Mouse (Mus musculus): ENCODE results near the gene Lif. TPM values are rescaled to one million over a fixed set of nuclear protein-coding genes. Genes with fewer than 3 reads are reported as not detected.
A peak's percentile ranks its signal among the peaks of the same experiment; 100 is the strongest.

Gene Lif
- under 1 TPM; 0.17 to 0.55 TPM for total RNA-seq (2021)

DNA sequence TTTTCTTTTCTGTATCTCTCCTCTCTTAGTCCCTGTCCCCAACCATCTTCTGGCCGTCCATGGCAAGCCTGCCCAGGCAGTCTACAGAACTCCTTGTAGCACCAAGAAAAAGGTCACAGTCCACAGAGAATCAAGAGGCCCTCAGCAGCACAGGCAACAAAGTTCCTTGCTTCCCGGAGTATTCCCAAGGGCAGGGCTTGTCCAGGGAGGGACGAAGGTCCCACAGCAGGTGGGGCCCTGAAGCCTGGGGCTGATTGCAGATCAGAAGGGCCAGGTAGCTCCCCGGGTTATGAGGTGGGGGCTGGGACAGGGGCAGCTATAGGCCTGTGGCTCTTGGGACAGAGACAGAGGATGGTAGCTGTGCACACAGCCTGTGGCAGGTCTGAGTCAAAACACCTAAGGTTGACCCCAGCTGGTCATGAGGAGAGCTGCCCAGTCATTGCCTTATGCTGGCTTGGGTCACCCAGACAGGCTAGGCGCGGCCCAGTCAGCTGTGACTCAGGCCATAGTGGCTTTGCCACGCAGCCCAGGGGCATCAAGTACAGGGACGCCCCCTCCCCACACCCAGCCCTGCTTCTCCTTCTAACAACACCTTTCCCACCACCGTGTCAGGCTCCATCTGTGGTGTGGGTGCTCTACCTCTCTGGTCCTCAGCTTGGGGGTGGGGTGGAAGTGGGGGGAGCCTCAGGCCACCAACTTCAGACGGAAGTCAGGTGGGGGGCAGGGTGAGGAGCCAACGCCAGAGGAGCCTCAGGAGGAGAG lies at the start of gene Lif:
Gene Lif, plus strand, starts transcription at position 712 of the 762 bp plus-strand sequence.
- intact Hi-C loops (cut with DNase I) = loop anchor here (5.0 kb wide), 1 partner anchor 70 kb away; no protein-coding TSS in a partner anchor
- no peak for DNase-seq (ENCODE audit: low spot score)

GRCm38 (mm10) chr11:4207655-4208054 lies 49.7 kb upstream of the Lif start:
- no peak for DNase-seq (ENCODE audit: low spot score)
- intact Hi-C loops (cut with DNase I) = no loop called here

- intact Hi-C loops (cut with DNase I) = no loop called here
- no peak for DNase-seq (ENCODE audit: low spot score)
Observed at GRCm38 (mm10) chr11:4209556-4209955, 47.8 kb upstream of the Lif start.

GRCm38 (mm10) chr11:4210786-4211185 lies 46.6 kb upstream of the Lif start:
- intact Hi-C loops (cut with DNase I) = loop anchor here (10.0 kb wide), 1 partner anchor 46 kb away; the partner anchor contains the start of genes Ccdc157 and Sf3a1
- DNase-seq (ENCODE audit: low spot score) = no peak

GRCm38 (mm10) chr11:4213107-4213506 lies 44.2 kb upstream of the Lif start:
- intact Hi-C loops (cut with DNase I) = loop anchor here (10.0 kb wide), 1 partner anchor 48 kb away; the partner anchor contains the start of genes Ccdc157 and Sf3a1
- no peak for DNase-seq (ENCODE audit: low spot score)

- DNase-seq (ENCODE audit: low spot score) = no peak
- intact Hi-C loops (cut with DNase I) = loop anchor here (10.0 kb wide), 1 partner anchor 50 kb away; the partner anchor contains the start of genes Ccdc157 and Sf3a1
Observed at GRCm38 (mm10) chr11:4214572-4214971, 42.8 kb upstream of the Lif start.

GRCm38 (mm10) chr11:4215061-4215460 lies 42.3 kb upstream of the Lif start:
- intact Hi-C loops (cut with DNase I) = loop anchor here (10.0 kb wide), 1 partner anchor 50 kb away; the partner anchor contains the start of genes Ccdc157 and Sf3a1
- DNase-seq (ENCODE audit: low spot score) = no peak

- DNase-seq (ENCODE audit: low spot score) = peak; percentile 78
- intact Hi-C loops (cut with DNase I) = loop anchor here (10.0 kb wide), 1 partner anchor 52 kb away; the partner anchor contains the start of genes Ccdc157 and Sf3a1
Observed at GRCm38 (mm10) chr11:4216248-4217000, 40.9 kb upstream of the Lif start.

DNA sequence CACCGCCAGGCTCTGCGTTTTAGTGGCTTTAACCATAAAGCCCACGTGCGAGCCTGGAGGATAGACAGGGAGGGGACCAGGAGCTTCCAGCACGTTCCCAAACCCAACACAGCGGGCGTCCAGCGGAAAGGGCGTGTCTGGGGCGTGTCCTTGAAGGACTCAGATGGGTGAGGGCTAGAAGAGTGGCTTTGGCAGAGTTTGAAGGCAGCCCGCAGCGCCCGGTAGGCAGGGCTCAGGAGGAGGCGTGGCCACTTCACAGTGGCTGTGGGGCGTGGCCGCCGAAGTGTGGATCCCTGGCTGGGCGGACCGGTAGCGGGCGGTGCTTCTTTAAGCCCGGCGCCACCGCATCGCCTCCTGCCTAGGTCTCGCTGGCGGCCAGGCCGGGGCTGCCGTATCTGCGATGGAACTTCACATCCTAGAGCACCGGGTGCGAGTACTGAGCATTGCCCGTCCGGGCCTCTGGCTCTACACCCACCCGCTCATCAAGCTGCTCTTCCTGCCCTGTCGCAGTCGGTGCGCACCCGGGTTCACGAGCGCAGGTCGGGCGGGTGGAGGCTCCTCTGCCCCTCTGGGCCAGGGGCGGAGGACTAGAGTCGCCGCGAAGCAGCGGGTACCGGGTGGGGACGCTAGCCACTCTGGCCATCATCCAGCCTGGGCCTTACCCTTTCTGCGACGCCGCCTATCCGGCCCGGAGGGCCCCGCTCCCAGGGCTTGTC lies 39.3 kb upstream of the Lif start, which contains the start of gene Castor1:
Gene Castor1, plus strand, starts transcription at position 312 of the 716 bp plus-strand sequence.
- peak; percentile 94 for DNase-seq (ENCODE audit: low spot score)
- intact Hi-C loops (cut with DNase I) = loop anchor here (2.0 to 10.0 kb wide), 3 partner anchors 27 to 123 kb away; partner anchors contain the start of genes Ccdc157, Mtfp1 and Sf3a1

GRCm38 (mm10) chr11:4218637-4219036 lies 38.7 kb upstream of the Lif start:
- intact Hi-C loops (cut with DNase I) = loop anchor here (1.0 to 10.0 kb wide), 4 partner anchors 28 to 124 kb away; partner anchors contain the start of genes Ccdc157, Mtfp1, Rnf215 and Sf3a1
- no peak for DNase-seq (ENCODE audit: low spot score)

GRCm38 (mm10) chr11:4219317-4219751 lies 38.0 kb upstream of the Lif start:
- DNase-seq (ENCODE audit: low spot score) = peak; percentile 74
- intact Hi-C loops (cut with DNase I) = loop anchor here (1.0 to 10.0 kb wide), 4 partner anchors 29 to 125 kb away; partner anchors contain the start of genes Ccdc157, Mtfp1, Rnf215 and Sf3a1

- intact Hi-C loops (cut with DNase I) = loop anchor here (1.0 to 10.0 kb wide), 6 partner anchors 29 to 125 kb away; partner anchors contain the start of genes Ccdc157, Mtfp1, Rnf215 and Sf3a1
- DNase-seq (ENCODE audit: low spot score) = no peak
Observed at GRCm38 (mm10) chr11:4219908-4220307, 37.4 kb upstream of the Lif start.

DNA sequence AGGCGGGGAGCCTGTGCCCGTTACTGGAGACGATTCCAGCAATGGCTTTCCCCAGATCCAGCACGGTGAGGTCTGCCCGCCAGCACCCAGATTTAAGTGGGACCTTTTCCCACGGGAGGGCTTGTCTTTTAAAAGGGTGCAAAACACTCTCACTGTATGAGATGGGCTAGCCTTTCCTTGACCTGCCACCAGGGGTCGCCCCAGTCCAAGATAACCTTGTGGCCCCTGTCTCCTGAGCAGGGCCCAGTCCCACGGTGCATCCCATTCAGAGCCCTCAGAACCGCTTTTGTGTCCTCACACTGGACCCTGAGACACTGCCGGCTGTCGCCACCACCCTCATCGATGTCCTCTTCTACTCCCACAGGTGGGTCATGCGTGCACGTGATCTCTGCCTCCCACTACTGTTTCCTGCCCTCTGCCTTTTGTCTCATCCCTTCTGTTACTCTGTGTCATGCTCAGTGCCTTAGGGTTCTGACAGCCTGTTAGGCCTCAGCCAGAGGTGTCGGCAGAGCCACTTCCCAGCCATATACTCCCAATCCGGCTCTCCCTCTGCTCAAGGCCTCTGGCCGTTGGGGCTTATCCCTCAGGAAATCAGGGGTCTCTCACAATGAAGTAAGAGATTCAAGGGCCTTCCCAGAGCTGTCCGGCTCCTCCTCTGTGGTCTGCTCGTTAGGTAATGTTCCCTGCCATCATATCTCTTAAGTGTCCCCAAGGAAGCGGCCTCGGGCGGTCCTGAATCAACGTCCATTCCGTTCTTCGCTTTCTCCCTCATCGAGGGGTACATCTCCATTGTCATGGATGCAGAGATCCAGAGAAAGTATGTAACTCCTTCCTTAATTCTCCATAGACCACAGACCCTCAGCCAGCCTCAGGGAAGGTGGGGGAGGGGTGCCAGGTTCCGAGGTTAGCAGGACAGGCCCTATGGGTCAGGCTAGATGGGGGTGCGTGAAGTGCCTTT lies 36.6 kb upstream of the Lif start:
- DNase-seq (ENCODE audit: low spot score) = peak; percentile 50
- intact Hi-C loops (cut with DNase I) = loop anchor here (1.0 to 5.0 kb wide), 2 partner anchors 38 to 39 kb away; no protein-coding TSS in a partner anchor

DNA sequence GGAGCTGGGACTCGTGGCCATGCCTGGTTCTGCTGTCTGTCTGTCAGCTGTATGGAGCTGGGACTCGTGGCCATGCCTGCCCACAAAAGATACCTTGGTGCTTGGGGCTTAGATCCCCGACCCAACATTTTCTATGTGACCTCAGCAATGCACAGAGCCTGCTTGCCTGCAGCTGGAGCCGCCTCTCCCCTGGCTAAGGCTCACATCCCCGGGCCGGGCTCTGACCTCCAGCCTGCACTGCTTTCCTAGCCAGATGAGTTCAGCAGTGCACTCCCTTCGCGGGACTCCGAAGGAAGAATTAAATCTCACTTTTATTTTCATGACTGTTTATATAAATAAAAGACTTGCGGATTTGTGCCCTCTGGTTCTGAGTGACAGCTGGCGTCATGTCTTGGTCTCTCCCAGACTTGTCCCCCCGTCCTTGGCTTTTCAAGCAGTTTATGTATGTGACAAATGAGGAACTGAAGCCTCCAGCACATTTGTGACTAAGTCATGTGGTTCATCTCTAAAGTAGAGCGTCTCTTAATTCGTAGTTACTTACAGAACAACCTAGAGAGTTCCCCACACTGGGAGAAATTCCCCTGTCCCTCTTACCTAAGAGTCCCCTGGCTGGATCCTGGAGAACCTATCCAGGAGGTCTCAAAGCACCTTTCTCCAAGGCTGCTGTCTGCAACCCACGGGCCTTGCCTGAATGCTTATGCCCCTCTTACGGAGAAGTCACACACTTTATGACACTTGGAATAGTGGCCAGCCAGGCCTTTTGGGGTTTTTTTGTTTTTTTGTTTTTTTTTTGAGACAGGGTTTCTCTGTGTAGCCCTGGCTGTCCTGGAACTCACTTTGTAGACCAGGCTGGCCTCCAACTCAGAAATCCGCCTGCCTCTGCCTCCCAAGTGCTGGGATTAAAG lies 35.1 kb upstream of the Lif start:
- no peak for DNase-seq (ENCODE audit: low spot score)
- intact Hi-C loops (cut with DNase I) = loop anchor here (5.0 kb wide), 1 partner anchor 40 kb away; no protein-coding TSS in a partner anchor

DNA sequence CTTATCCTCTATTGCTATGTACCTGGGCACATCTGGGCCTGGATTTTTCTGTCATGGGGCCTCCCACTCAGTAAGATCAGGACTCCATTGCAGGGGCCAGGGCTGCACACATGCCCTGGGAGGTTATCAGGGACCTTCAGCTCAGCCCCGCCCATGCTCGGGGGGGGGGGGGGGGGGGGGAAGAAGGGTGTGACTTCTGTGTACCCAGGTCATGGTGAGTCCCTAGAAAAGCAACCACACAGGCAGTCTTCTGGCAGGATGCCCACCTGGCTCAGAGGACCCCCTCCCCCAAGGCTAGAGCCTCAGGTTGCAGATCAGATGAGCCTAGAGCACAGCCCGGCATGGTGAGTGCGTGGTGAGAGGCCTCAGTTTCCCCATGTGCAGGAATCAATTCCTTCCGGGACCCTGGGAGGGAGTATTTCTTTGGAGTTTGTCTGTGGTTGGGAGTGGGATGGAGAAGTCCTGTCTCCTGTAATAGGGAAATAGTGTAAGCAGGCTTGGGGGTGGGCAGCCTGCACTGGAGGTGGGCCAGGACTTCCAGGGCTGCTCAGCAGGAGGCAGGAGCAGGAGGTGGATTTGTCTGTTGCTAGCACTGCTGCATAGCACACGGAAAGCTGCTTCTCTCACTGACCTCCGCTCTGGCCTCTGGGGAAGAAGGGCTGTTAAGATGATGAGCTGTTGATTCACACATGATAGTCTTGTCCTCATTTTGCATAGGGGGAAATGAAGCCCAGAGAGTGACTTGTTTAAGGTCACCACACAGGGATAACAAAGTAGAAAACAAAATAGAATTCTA lies 33.8 kb upstream of the Lif start:
- DNase-seq (ENCODE audit: low spot score) = no peak
- intact Hi-C loops (cut with DNase I) = loop anchor here (5.0 kb wide), 1 partner anchor 41 kb away; no protein-coding TSS in a partner anchor

DNA sequence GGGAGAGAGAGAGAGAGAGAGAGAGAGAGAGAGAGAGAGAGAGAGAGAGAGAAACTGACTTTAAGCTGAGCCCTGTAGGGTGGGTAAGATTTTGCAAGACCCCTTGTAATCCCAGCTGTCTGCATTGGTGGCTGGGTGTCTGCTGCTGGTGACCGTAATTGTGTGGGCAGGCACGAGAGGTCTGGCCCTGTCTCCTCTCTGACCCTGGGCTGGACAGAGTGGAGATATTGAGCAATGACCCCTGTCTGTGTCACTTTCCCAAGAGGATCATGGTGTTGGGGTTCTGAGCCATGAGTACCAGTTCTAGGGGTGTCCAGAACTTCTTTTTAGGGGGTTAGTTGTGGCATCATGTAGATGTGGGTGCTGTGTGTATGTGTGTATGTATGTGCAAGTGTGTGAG lies 33.1 kb upstream of the Lif start:
- DNase-seq (ENCODE audit: low spot score) = no peak
- intact Hi-C loops (cut with DNase I) = loop anchor here (5.0 kb wide), 1 partner anchor 42 kb away; no protein-coding TSS in a partner anchor

Measured in heart, postnatal 25 days (tissue).